Mouse (Mus musculus) hindbrain, embryonic 15.5 days (tissue): ENCODE results near the gene Haus4. TPM values are rescaled to one million over a fixed set of nuclear protein-coding genes. Genes with fewer than 3 reads are reported as not detected.

ENCODE experiments used
- ATAC-seq: fragments of 200-750 bp; cut with Nextera tagmentation; 2 replicates; pipeline ENCODE4 v1.8.0; 2017; ENCODE audit warnings: low read depth, moderate number of reproducible peaks, moderate TSS enrichment; ENCODE audit not compliant: low FRiP score
- H3K27ac ChIP-seq: fragments of 300-500 bp; sonication (generic); replicated peaks from 2 replicates; pipeline ENCODE4 v1.5.1; 2015; ENCODE audit warnings: mild to moderate bottlenecking, inconsistent platforms
- H3K27me3 ChIP-seq: fragments of 300-500 bp; sonication (generic); 2 replicates; pipeline ENCODE4 v1.6.1; 2015; ENCODE audit warnings: control low read depth, inconsistent platforms
- H3K36me3 ChIP-seq: fragments of 300-500 bp; sonication (generic); 2 replicates; pipeline ENCODE4 v1.6.1; 2015; ENCODE audit warnings: control low read depth, inconsistent platforms
- H3K4me1 ChIP-seq: fragments of 300-500 bp; sonication (generic); replicated peaks from 2 replicates; pipeline ENCODE4 v1.6.1; 2015; ENCODE audit warnings: control low read depth, inconsistent platforms
- H3K4me2 ChIP-seq: fragments of 300-500 bp; sonication (generic); 2 replicates; pipeline ENCODE4 v1.6.1; 2015; ENCODE audit warnings: moderate library complexity, mild to moderate bottlenecking, inconsistent platforms
- H3K4me3 ChIP-seq: fragments of 300-500 bp; sonication (generic); 2 replicates; pipeline ENCODE4 v1.5.1; 2015; ENCODE audit warnings: mild to moderate bottlenecking, inconsistent platforms
- H3K9ac ChIP-seq: fragments of 300-500 bp; sonication (generic); 2 replicates; pipeline ENCODE4 v1.6.1; 2015; ENCODE audit warnings: inconsistent platforms
- H3K9me3 ChIP-seq: fragments of 300-500 bp; sonication (generic); 2 replicates; pipeline ENCODE4 v1.6.1; 2016; ENCODE audit warnings: control low read depth, inconsistent platforms
- WGBS: fragments of 180-500 bp; shearing (Covaris S2); methylation state at CpG from one replicate; pipeline ENCODE4 v1.1.7; 2015; 5-methylcytosine and 5-hydroxymethylcytosine counted together
- polyA plus RNA-seq: library from polyadenylated mRNA; unstranded; fragments of >200 nt; fragmentation: Nextera tagmentation; extraction: Ambion mirVana; gene quantifications from 2 replicates; pipeline ENCODE4 v1.2.1, GENCODE M21; 2015

Haus4 gene
- polyA plus RNA-seq, 1 experiment from 2014 or later, result 19.0 TPM

GRCm38 (mm10) chr14:54569451-54570392 lies 15.3 kb upstream of the Haus4 start:
- H3K4me2 ChIP-seq, result no peak overlapping the region
- peaks cover 30% of the 10 kb centered on the region for H3K4me1 ChIP-seq
- no peak overlapping the region for H3K4me3 ChIP-seq
- H3K9me3 ChIP-seq, result no peaks in the 10 kb centered on the region
- H3K36me3 ChIP-seq, result no peaks in the 10 kb centered on the region
- no peak overlapping the region for H3K27ac ChIP-seq
- peaks cover 17% of the 10 kb centered on the region for H3K27me3 ChIP-seq
- no peak overlapping the region for H3K9ac ChIP-seq
- 63% methylated on average over 17 of the region's 17 CpGs for WGBS
- no peak for ATAC-seq

- H3K27me3 ChIP-seq, result peaks cover 9% of the 10 kb centered on the region
- ATAC-seq, result no peak
- 75% methylated on average over 15 of the region's 15 CpGs for WGBS
- no peaks in the 10 kb centered on the region for H3K9me3 ChIP-seq
- no peak overlapping the region for H3K4me2 ChIP-seq
- H3K36me3 ChIP-seq, result no peaks in the 10 kb centered on the region
- H3K27ac ChIP-seq, result no peak overlapping the region
- H3K9ac ChIP-seq, result no peak overlapping the region
- no peak overlapping the region for H3K4me3 ChIP-seq
- peaks cover 21% of the 10 kb centered on the region for H3K4me1 ChIP-seq
Observed at GRCm38 (mm10) chr14:54568694-54569414, 14.4 kb upstream of the Haus4 start.

- H3K9ac ChIP-seq, result no peak overlapping the region
- ATAC-seq, result no peak
- no peaks in the 10 kb centered on the region for H3K4me1 ChIP-seq
- no peak overlapping the region for H3K27ac ChIP-seq
- H3K36me3 ChIP-seq, result no peaks in the 10 kb centered on the region
- no peaks in the 10 kb centered on the region for H3K27me3 ChIP-seq
- WGBS, result 88% methylated on average over 14 of the region's 14 CpGs
- H3K4me2 ChIP-seq, result no peak overlapping the region
- no peak overlapping the region for H3K4me3 ChIP-seq
- no peaks in the 10 kb centered on the region for H3K9me3 ChIP-seq
Observed at GRCm38 (mm10) chr14:54560527-54561242, 6.3 kb upstream of the Haus4 start.

GRCm38 (mm10) chr14:54557330-54557729 lies 2.9 kb upstream of the Haus4 start:
- Histone ChIP-seq H3K4me2 (no peak overlapping the region), H3K4me1 (peaks cover 10% of the 10 kb centered on the region), H3K27me3 (no peaks in the 10 kb centered on the region), H3K36me3 (no peaks in the 10 kb centered on the region), H3K4me3 (no peak overlapping the region), H3K27ac (no peak overlapping the region), H3K9me3 (no peaks in the 10 kb centered on the region), H3K9ac (no peak overlapping the region)
- 87% methylated on average over 8 of the region's 8 CpGs for WGBS
- ATAC-seq, result no peak

- Histone ChIP-seq H3K4me1 (peaks cover 10% of the 10 kb centered on the region), H3K9me3 (no peaks in the 10 kb centered on the region), H3K27me3 (no peaks in the 10 kb centered on the region)
Observed at GRCm38 (mm10) chr14:54553454-54553974, 902 bp downstream of the Haus4 start.

GRCm38 (mm10) chr14:54544703-54545102 lies 9.7 kb downstream of the Haus4 start:
- Histone ChIP-seq H3K27me3 (no peaks in the 10 kb centered on the region), H3K4me2 (no peak overlapping the region), H3K4me1 (no peaks in the 10 kb centered on the region), H3K9me3 (no peaks in the 10 kb centered on the region), H3K4me3 (no peak overlapping the region), H3K36me3 (peaks cover 15% of the 10 kb centered on the region; the same call in 1 of the 2 replicates), H3K9ac (no peak overlapping the region), H3K27ac (no peak overlapping the region)
- no peak for ATAC-seq
- WGBS, result 93% methylated on average over 5 of the region's 5 CpGs

More at GRCm38 (mm10) chr14:54553454-54553974, 902 bp downstream of the Haus4 start:
- Histone ChIP-seq H3K4me3 (peak overlapping the region; percentile 48), H3K27ac (peak overlapping the region; percentile 21), H3K36me3 (no peaks in the 10 kb centered on the region), H3K4me2 (peak overlapping the region; percentile 80), H3K9ac (peak overlapping the region; percentile 47)
- 2% methylated on average over 21 of the region's 21 CpGs for WGBS
- ATAC-seq, result no peak

DNA sequence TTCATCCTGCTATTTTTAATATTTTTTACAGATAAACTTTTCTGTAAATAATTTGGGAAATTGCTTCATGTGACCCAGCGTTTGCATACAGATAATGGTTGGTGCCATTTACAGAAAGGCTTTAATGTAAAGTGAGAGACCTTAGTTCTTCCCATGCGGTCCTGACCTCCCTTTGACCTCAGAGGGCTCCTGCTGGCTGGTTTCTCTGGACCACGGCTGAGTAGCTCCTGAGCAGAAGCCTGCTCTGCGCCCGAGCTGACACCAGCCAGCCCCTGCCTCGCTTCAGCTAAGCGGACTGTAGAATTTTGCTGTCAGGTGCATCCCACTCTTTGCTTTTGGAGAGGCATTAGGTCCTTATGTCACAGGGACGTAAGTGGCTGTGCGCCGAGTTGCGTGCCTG lies 13.6 kb downstream of the Haus4 start:
- no peaks in the 10 kb centered on the region for H3K4me1 ChIP-seq
- no peak overlapping the region for H3K9ac ChIP-seq
- no peak for ATAC-seq
- H3K4me3 ChIP-seq, result no peak overlapping the region
- peaks cover 10% of the 10 kb centered on the region; the same call in 1 of the 2 replicates for H3K36me3 ChIP-seq
- H3K9me3 ChIP-seq, result no peaks in the 10 kb centered on the region
- 49% methylated on average over 11 of the region's 11 CpGs for WGBS
- no peak overlapping the region for H3K4me2 ChIP-seq
- no peak overlapping the region for H3K27ac ChIP-seq
- H3K27me3 ChIP-seq, result no peaks in the 10 kb centered on the region

DNA sequence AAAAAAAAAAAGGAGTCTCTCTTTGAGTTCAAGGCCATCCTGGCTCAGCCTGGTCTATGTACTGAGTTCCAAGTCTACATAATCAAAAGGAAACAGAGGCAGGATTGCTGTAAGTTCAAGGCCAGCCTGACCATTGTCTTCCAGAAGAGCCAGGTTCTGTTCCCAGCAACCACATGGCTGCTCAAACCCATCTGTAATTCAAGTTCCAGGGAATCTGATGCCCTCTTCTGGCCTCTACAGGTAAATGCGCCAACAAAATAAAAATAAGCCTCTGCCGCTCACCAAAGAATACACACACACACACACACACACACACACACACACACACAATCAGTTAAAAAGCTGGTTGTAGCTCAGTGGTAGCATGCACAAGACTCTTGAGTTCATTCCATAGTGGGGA lies 15.8 kb downstream of the Haus4 start:
- Histone ChIP-seq H3K36me3 (peaks cover 5% of the 10 kb centered on the region; the same call in 1 of the 2 replicates), H3K4me1 (no peaks in the 10 kb centered on the region), H3K9me3 (no peaks in the 10 kb centered on the region), H3K4me3 (no peak overlapping the region), H3K4me2 (no peak overlapping the region), H3K27ac (no peak overlapping the region), H3K9ac (no peak overlapping the region), H3K27me3 (no peaks in the 10 kb centered on the region)
- WGBS, result 92% methylated on average over 2 of the region's 2 CpGs
- ATAC-seq, result no peak

- Histone ChIP-seq H3K27me3 (no peaks in the 10 kb centered on the region), H3K4me3 (no peak overlapping the region), H3K4me1 (peaks cover 19% of the 10 kb centered on the region), H3K4me2 (peak overlapping the region; percentile 60), H3K9ac (no peak overlapping the region), H3K36me3 (no peaks in the 10 kb centered on the region), H3K27ac (peak overlapping the region; percentile 76), H3K9me3 (no peaks in the 10 kb centered on the region)
- ATAC-seq, result peak; percentile 69; the same call in 1 of the 2 replicates
- 12% methylated on average over 17 of the region's 17 CpGs for WGBS
Observed at GRCm38 (mm10) chr14:54528446-54529111, 25.8 kb downstream of the Haus4 start.

GRCm38 (mm10) chr14:54528007-54528393 lies 26.4 kb downstream of the Haus4 start:
- Histone ChIP-seq H3K9ac (no peak overlapping the region), H3K9me3 (no peaks in the 10 kb centered on the region), H3K27me3 (no peaks in the 10 kb centered on the region), H3K27ac (peak overlapping the region; percentile 76), H3K36me3 (no peaks in the 10 kb centered on the region), H3K4me1 (peaks cover 19% of the 10 kb centered on the region), H3K4me2 (peak overlapping the region; percentile 60), H3K4me3 (no peak overlapping the region)
- WGBS, result 20% methylated on average over 5 of the region's 5 CpGs
- no peak for ATAC-seq
